Mouse (Mus musculus) frontal cortex, postnatal 10 days (tissue): ENCODE measurements at regions not wholly inside any gene's neighbourhood (a gene's known extent, or its start where the extent isn't known, plus 50 kb on each side); places are given as distances from the start of the nearest gene placed in this dataset.

Experiments used
- DNase-seq, 2 experiments: peaks; one replicate each; pipeline ENCODE4 v3.0.0; 2022; ENCODE audit warnings: low spot score in 2 of 2, mixed read lengths in 1 of 2

DNA sequence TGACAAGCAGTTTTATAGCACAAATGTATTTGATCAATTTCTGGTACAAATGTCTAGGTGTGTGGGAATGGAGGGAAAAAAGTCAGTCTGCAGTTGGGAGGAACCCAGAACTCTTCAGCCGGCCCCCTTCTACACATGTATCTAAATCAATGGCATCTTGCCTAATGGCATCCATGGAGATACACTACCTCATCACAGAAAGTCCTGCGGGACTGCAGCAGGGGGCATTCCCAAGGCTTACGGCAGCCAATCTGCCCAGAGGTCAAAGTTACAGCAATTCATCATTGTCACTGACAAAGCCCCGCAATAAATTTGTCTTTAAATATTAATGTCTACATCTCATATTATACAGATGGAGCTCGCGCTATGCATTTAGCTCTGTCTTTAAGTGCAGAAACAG lies 135.7 kb upstream of the Arhgap5 start:
- no peak for DNase-seq

DNA sequence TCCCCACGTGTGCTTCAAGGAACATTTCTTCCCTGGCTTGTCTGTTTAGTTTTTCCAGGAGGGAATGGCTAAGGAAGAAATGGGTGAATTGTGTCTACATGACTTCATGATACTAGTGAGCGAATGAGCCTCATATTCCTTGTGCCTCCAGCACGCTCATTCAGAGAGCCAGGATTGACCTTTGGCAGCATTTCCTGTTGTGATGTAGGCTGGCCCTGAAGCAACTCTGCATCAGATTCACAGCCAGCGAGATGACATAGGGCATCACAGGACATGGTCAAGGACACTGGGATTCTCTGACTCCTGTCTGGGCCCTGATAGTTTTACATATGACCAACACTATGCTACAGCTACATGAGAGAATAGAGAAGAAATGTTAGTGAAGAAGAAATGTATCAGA lies 135.3 kb upstream of the Arhgap5 start:
- DNase-seq = no peak

DNA sequence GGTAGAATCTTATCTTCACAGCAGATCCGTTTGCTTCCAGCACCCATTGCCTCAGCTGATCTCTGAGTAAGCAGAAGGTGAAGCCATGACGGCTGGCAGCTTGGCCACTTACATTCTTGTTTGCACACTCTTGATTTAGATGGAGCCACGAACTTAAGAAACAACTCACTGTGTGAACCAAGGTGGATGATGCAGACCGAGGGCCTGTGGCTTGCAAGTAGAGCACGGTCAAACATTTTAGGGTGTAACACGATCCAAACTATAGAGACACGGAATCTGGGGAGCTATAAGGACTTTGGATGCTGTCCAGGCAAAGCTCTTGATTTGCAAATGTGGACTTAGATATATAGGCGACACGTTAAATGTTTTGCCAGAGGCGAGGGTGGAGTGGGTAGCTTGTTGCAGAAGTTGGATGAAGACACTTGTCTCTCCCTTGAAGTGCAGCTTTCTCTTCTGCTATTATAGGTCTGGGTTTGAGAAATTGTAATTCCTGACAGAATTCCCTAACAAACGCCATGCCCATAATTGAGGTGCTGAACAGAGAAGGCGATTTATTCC lies 133.5 kb upstream of the Arhgap5 start:
- no peak for DNase-seq

DNA sequence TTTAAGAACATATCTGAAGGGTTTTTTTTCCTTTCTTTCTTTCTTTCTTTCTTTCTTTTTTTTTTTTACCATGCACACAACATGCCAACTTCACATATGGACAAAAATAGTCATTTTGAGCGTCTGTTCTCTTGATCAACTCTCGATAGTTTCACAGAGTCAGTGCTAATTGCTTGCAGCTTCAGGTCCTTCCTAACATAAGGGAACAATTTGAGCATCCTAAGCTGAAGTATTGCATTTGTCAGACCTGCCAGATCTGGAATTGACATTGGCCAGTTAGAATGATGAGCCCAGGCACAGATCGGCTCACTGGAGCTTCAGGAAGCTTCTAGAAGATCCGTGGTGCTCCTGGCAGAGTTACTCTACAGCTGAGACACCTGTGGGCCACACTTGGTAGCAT lies 128.7 kb upstream of the Arhgap5 start:
- no peak for DNase-seq

DNA sequence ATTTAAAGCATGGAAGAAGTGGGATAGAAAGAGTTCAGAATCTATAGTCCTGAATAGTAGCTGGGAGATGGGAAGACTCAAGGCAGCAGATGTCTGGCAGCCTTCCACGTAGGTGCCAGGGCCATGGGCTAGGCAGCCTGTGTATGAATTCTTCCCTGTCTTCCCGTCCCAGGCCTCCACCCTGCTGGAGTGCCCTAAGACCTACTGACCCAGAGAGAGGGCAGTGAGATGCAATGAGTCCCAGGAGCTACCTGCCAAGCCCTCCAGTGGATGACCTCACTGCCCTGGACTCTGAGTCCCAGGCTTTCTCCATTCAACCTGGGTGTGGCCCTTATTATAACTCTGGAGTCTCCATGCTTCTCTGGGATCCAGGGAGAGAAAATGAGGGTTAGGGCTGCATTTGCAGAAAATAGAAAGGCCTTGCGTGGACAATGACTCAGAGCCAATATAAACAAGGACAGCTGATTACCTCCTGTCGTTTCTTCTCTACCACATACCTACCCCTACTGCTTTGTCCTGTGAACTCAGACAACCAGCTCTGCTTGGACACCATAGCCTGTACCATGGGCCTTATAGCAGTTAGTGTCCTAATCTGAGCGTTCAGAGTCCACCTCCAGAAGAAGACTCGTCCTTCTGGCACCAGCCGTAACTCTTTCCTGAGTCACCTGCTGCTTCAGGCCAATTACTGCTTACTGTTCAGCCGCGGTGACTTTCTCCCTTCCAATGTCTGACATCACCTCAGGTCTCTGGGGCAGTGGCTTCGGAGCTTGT lies 126.9 kb upstream of the Arhgap5 start:
- no peak for DNase-seq

DNA sequence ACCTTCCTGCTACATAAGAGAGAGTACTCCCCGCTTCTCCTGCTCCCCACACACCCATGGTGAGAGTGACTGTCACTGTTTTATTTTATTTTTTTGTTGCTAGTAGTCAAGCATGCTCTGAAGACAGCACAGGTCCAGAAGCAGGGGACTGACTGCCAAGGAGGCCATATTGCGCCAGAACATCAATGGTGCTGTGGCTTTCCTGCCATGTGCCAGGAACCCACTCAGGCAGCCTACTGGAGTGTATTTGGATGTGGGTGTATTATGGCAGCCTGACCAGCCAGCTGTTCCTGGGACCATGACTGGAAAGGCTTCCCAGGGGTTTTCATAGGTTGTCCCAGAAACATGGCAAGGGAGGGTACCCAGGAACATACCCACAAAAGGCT lies 126.3 kb upstream of the Arhgap5 start:
- no peak for DNase-seq

DNA sequence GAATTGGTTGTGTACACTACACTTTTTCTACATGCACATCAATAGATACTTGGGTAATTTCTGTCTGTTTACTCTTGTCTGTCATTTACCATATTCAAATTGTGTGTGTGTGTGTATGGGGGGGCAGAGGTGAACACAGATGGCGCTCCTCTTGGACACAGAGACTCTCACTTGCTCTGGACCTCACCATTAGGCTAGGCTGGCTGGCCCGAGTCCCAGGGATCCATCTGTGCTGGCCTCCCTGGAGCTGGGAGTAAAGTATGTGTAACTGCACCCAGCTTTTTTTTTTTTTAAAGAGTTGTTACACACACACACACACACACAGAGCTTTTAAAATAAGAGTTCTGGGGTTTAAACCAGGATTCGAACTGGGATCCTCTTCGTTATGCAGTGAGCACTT lies 124.5 kb upstream of the Arhgap5 start:
- DNase-seq = no peak

DNA sequence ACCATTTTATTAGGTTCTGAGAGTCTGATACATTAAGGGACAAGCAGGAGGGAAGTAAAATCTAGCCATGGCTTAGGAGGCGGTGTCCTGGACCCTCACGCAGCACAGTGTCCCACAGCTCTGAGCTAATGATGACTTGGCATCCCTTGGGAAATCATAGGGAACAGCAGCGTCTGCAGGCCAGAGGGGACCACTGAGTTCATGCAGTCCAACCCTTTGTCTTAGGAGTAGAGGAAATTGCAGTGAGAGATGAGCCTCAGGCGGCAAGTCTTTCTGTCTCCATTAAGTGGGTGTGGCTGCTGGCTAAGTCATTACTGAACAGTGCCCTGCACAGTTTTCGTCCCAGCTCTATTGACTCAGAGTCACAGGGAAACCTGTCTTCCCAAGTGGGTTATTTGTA lies 123.8 kb upstream of the Arhgap5 start:
- DNase-seq = no peak

DNA sequence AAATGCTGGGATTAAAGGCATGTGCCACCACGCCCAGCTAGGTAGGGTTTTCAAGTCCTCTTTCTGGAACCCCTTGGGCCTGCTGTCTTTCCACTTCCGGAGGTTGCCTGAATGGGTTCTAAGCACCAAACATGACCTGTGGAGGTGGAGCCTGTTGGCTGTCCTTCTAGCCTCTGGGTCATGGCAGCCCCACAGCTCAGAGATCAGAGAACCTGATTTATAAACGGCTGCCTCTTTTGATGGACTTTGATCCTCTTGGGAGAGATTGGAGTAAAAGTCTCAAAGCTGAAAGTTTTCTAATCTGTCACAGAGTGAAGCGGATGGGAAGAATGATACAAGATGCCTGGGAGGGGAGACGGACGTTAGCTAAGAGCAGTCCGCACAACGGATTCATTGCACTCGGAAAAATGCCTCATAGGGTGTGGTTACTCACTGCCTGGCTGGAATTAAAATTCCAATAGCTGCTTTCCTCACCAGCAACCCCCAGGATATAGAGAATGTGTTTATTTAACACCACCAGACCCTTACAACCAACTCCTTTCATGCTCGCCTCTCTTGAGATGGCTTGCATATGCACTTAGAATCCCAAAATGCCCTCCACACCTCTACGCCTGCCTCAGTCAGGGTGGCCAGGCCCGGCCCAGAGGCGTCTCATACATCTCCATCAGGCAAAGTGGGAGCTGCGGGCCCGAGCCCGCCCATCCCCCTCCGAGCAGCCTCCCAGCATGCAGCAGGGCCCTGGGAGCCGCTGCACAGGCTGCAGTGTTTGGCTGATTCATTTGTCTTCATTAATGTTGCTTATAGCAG lies 122.4 kb upstream of the Arhgap5 start:
- no peak for DNase-seq

DNA sequence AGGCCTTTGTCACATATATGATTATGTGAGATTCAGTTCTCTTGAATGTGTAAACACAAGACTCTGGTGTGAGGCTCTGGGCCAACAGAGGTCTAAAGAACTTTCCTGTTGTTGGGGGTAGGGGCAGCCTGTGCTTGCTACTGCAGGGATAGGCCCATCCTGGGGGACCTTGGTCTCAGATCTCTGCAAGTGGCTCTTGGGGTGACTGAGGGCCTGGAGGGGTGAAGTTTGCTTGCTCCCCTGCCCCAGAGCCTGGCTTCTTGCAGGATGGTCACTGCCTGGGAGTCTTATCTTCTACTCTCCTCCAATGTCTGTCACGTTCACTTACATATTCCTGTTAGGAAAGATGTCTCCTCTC lies 121.8 kb upstream of the Arhgap5 start:
- no peak for DNase-seq

DNA sequence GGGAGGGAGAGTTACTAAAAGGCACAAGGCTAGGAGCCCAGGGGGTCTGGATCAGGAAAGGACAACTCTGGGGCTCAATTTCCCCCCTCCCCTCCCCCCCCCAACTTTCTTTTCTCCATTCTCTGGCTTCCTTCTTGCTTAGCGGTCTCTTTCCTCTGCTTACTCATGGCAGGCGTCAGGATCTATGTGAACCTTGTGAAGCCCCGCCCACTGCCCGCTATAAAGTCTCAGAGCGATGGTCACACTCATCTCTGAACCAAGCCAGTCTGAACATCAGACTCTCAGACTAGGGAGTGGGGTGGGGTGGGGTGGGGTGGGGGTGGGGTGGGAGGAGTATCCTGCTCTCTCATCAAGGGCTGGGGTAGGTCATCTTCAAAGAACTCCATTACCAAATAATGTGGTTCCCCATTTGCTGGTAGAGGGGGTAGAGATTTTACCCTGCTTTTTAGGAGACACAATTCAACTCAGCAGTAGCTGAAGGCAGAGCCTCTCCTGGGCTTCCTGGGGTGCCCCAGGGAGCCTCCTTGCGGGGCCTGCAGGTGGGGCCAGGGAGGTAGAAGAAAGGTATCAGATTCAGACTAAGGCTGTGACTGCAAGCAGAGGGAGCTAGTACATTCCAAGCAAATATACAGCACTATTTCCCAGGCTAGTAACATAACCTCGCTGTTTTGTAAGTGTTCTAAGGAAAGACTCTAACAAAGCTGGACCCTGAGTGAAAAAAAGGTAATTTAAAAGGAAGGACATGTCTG lies 120.8 kb upstream of the Arhgap5 start:
- no peak for DNase-seq

DNA sequence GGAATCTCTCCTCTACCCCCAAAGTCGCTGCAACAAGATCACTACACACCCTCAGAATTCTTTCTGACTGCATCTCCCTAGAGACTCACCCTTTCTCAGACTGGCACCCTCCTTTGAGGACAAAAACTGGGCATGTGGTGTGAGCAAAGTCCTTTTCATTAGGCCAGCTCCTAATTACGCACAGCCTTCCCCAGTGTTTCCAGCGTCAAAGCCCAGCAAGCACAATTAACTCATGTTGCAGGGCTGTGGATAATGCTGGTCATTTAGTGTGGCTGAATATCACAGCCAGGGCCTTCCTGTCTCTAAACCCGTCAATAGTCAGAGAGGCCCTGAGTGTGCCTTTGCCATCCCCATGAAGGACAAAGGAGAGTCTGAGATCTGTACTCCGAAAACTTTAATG lies 114.2 kb upstream of the Arhgap5 start:
- peak in 1 of 2 experiments; percentile 36 for DNase-seq

DNA sequence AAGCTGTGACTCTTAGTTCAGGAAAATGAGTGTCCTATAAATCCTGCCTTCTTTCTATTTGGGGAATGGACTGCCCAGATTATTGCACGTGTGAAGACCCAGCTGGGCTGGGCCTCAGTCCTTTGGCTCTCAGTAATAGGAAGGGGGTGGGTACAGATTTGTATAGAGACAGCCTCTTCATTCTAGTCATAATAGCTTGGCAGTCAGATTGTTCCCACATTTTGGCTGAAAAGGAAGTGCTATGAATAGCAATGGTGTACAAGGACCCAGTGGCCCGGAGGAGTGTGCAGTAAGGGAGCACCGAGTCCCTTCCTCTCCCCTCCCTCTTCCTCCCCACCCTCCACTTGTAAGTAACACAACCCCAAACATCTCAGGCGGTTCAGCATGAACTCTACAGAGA lies 113.5 kb upstream of the Arhgap5 start:
- DNase-seq = no peak

DNA sequence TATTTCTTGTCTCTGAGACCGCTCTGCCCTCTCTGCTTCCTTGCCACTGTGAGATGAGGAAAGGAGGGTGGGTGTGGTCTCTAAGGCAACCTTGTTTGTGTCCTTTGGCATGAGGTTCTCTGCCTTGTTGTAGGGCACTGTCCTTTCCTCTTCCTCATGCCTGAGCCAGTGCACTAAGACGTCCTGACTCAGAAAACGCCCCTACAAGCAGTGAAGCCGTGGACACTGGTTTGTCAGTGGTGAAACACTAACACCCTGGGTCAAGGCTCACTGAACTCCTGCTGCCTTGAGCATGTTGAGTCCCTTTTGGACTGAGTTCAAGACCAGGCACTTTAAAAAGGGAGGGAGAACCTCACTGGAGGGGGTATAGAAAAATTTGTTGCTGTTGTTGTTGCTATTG lies 111.1 kb upstream of the Arhgap5 start:
- DNase-seq = no peak

DNA sequence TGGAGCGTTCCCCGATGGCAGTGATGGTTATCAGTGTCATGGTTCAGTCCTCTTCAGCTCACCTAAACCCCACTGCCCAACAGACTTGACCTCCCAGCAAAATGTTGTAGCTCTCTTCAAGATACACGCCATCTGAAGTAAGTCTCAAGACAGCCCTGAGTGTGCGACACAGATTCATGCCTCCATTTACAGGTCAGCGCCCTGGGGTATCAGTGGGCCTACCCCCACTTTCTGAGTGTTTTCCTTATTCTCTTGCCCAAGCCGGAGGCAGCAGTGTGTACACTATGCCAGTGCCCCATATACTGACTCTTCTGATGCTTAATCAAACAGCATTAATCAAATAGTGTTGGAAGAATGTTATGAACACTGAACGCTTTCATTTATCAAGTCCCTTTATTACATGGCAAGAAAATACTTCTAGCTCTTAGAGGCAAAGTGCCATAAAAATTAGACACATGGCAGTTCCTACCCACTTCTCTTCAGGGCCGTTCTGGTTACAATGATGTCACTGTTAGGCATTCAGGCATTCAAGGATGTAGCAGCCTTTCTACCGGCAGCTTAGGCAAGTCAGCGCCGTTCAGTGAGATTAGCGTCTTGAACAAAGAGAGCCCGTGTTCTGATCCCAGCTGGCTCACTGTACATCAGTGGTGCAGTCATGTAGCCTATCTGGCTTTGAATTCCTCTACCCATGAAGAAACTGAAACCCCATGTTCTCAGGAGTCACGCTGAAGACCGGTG lies 109.6 kb upstream of the Arhgap5 start:
- DNase-seq = no peak

DNA sequence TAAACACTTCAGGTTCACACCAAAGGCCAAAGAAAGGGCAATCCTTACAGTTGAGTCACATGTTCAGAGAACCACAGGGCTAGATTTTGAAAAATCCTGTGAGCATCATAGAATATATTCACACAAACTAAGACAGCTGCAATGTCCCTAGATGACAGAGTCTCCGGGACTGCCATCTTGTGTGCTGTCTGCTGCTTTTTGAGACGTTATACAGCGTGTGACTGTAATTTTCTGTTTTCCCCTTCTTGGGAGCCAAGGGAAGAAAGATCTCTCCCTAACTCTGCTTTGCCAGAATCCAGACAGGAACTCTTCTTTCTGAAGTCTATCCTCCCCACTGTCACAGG lies 109.1 kb upstream of the Arhgap5 start:
- no peak for DNase-seq

DNA sequence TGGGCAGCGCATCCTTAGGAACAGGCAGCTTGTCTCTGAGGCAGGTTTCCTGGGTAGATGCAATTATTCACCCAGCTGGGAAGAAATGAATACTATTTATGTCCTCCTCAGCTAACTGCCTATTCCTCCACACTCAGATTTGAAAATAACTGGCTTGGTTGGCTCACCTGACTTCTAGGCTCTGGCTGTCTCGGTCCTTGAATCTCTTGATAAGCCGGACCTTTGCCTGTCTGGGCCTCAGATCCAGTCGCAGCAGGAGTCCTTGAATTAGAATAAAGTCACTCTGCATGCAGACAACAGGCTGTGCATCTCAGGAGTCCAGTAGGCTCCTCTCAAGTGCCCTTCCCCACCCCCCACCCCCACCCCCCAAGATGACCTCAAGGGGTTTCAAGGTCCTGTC lies 108.7 kb upstream of the Arhgap5 start:
- no peak for DNase-seq

DNA sequence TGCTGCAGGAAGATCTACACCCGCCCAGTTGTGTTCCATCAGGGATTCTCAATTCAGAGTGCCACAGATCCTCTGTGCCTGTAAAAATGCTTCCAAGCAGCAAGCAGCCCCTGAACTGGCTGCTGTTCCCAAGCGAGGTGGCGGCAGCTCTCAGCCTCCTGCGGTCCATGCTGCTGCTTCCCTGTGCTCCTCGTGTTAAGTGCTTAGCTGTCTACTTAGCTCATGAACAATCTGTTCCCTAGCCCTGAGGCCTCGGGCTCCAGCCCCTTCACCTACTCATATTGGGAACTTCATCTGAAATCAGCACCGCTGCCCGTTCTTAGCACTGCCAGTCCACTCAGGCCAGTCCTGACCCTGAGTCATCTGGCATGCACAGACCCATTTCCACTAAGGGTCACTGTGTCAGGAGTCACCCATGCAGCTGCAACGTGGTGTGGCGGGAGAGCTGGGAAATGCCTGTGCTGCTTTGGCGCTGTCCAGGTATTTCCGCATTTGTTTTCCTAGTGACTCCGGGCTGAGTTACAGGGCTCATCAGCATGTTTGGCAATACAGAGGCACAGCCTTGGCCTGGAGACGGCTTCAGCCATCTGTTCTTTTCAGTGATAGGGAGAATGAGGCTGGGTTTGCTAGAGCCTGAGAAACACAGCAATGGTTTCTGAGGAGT lies 107.5 kb upstream of the Arhgap5 start:
- peak in 1 of 2 experiments; percentile 32 for DNase-seq

DNA sequence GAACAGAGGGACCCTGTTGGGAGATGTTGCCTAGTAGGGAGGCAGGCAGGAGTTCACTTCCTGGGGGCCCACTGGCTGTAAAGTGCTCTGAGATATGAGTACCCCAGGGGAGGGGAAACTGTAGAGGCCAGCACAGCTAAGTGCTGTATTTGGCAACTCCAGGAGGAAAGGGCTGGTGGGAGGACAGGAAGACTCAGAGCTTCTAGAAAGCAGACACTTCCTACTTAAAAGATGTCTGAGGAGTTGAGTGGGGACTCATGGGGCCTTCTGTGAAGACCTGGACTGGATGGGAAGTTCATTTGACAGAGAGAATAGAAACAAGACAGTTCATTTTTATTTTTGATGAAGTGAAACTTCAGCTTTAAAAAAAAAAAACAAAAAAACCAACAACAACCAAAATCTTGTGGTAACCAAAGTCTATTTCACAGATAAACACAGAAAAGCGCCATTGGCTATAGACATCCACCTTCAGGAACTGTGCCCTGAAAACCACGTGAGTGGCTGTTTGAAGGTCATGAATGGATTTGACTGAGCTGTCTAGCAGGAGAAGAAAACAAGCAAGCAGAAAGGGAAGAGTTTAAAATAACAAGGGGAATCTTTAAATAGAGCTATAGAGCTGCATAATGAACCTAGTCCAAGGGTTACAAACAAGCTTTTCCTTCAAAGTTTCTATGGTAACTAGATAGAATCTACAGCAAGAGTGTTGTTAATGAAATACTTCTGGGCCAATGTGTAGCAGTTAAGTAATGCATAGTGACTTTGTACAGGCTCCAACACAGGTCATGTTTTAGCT lies 105.9 kb upstream of the Arhgap5 start:
- DNase-seq = peak in 1 of 2 experiments; percentile 30

DNA sequence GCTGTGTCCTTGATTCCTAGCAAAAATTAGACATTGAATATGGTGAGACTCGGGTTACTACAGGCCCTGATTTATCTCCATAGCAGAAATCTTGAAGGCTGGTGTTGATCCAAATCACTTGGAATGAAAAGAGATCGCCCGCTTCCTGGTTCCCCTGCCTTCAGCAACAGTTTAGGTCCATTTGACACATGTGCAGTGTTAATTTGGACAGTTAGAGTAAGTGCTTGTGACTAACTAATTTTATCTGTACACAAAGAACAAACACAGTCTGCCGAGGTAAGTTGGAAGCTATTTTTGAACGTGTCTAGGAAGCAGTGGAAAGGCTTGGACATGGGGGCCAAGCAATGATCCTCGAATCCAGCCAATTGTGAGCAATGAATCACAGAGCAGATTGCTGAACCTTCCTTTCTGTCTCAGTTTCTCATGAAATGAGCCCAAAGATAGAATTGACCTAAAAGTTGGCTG lies 105.2 kb upstream of the Arhgap5 start:
- DNase-seq = no peak
